Mouse (Mus musculus): Measurements from ENCODE around the gene Gapvd1. TPM values are rescaled to one million over a fixed set of nuclear protein-coding genes. Genes with fewer than 3 reads are reported as not detected.

Gene Gapvd1
- 133 TPM for polyA plus RNA-seq (2017; shearing (Covaris generic))

DNA sequence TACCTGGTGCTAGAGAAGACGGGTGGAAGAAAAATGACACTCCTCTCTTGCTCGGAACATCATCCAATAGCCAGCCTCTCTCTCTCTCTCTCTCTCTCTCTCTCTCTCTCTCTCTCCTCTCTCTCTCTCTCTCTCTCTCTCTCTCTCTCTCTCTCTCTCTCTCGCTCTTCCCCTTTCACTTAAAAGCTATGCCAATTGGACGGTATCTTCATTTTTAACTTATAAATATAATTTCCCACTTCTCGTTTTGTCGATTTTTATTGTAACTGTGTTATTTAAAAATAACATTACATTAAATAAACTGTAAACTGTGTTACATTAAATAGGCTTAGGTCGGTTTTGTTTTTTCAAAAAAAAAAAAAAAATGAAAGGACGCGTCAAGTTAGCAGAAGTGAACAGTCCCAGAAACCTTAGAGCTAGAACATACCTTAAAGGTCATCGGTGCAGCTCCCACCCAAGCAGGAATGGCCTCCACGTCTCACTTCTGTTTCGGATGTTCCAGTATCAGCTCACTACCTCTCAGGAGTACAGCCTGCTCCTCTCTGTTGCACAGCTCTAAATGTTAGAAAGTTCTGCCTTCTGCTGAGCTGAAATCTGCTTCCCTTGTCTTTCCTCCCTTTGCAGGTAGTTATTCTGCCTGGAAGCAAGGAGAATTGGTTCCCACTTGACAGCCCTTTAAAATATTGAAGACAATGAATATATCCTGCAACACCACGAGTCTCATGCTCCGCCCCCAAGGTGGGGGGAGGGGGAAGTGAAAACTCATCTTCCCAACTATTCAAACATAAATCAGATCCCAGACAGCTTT lies at the start of gene Gapvd1:
Gene Gapvd1, minus strand, starts transcription at position 682 of the 808 bp plus-strand sequence.

DNA sequence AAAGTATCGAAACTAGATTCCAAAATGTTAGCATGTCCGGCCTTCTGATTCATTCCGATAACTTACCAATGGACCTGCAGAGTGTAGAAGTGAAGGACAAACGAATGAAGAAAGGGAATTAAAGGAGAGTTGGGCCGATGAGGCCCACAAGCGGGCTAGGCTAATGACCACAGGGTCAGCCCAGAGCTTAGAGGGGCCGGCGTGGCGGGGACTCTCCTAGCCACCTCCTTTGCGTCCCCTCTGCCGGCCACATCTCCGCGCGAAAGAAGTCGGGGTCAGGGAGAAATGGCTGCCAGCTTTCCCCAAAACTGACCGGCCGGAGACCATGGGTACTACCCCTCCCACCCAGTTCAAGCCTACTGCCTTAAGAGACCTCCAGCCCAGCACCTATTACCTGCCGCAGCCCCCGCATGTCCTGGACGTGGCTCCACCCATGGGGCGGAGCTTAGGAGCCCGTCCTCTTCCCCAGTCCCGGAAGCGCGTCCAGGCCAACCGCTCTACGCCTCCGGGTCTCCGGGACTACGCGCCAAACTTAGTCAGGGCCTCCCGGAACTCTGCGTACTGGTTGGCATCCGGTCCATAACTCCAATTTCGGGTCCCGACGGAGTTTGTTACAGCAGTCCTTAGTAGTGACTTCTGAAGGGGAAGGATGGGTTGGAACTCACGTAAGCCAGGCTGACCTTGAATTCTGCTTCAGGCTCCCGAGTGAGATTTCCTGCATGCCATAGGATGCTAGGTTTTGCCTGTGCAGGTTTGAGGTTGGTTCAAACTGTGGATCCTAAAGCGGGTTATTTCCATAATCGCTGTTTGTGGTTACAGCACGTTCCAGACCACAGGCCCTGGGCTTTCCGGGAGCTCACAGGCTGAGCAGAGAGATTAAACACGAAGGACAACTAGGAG lies 44.6 kb upstream of the Gapvd1 start, which contains the start of gene Rabepk:
Gene Rabepk, minus strand, starts transcription at position 556 of the 900 bp plus-strand sequence.

DNA sequence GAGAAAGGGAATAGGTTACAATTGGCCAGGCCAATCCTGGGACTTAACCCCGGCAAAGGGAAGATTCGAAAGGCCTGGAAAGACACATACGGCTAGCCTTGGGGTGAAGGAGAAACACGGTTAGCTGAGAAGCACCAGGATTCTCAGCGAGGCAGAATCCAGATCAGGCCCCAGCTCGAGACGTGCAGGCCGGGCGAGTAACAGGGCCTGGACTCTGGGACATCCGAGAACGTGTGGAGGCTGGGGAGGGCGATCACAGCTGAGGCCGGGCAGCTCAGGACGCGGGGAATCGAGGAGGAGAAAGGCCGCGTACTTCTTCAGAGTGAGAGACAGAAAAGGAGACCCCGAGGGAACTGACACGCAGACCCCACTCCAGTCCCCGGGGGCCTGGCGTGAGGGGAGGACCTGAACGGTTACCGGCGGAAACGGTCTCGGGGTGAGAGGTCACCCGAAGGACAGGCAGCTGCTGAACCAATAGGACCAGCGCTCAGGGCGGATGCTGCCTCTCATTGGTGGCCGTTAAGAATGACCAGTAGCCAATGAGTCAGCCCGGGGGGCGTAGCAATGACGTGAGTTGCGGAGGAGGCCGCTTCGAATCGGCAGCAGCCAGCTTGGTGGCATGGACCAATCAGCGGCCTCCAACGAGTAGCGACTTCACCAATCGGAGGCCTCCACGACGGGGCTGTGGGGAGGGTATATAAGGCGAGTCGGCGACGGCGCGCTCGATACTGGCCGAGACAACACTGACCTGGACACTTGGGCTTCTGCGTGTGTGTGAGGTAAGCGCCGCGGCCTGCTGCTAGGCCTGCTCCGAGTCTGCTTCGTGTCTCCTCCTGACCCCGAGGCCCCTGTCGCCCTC lies 16.6 kb upstream of the Gapvd1 start, which contains the start of gene Hspa5:
Gene Hspa5, plus strand, starts transcription at position 603 of the 859 bp plus-strand sequence.

Other genes starting within 250 kb of the Gapvd1 start
- 634 TPM for gene Hspa5, start 16.7 kb upstream of the Gapvd1 start, polyA plus RNA-seq (2017; shearing (Covaris generic))
- gene Rabepk, start 44.7 kb upstream of the Gapvd1 start, polyA plus RNA-seq (2017; shearing (Covaris generic)): 52.3 TPM
- gene Fbxw2, start 71.1 kb upstream of the Gapvd1 start, polyA plus RNA-seq (2017; shearing (Covaris generic)): 102 TPM
- gene Gm34653, start 77.8 kb upstream of the Gapvd1 start, polyA plus RNA-seq (2017; shearing (Covaris generic)): not detected
- not detected for gene Cutal, start 119.2 kb upstream of the Gapvd1 start, polyA plus RNA-seq (2017; shearing (Covaris generic))
- gene Psmd5, start 119.7 kb upstream of the Gapvd1 start, polyA plus RNA-seq (2017; shearing (Covaris generic)): 105 TPM
- 1.2 TPM for gene Phf19, start 158.8 kb upstream of the Gapvd1 start, polyA plus RNA-seq (2017; shearing (Covaris generic))
- gene Traf1, start 206.5 kb upstream of the Gapvd1 start, polyA plus RNA-seq (2017; shearing (Covaris generic)): 566 TPM